Mouse (Mus musculus) bone marrow macrophage, adult 2 months (primary cell): Measurements from ENCODE around the gene Znhit1.

Source experiments
- CTCF ChIP-seq: IDR thresholded peaks from 2 replicates; pipeline ENCODE4 v1.5.1; 2012; ENCODE audit warnings: low read depth, mild to moderate bottlenecking, low read length, moderate library complexity
- POLR2A ChIP-seq: IDR thresholded peaks from 2 replicates; pipeline ENCODE4 v1.6.1; 2012; ENCODE audit warnings: mild to moderate bottlenecking, low read depth, low read length, borderline replicate concordance

DNA sequence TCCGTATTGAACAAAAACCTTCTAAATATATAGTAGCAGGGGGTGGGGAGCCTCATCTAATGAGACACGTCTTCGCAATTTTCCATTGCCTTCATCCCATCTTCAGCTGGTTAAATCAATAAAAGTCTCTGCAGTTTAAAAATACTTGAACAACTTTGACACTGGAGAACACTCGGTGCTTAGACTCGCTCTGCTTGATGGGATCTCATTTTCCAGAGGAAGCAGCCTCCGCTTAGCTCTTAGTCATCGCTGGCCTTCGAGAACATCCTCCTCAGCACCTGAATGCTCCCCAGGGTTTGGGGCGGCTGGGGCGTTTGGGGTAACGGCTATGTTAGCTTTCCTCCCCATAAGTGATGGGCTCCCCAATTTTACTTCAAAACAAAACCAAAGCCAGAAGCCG lies 42.7 kb downstream of the Znhit1 start:
- TF ChIP-seq POLR2A (no peak), CTCF (no peak)
